Mouse (Mus musculus) B cell, adult 67 days (primary cell): ENCODE data around the gene Ctnnd2. TPM values are rescaled to one million over a fixed set of nuclear protein-coding genes. Genes with fewer than 3 reads are reported as not detected.

ENCODE experiments used
- total RNA-seq, 2 experiments: library from RNA; stranded (reverse); gene quantifications; 4 replicates each; pipeline ENCODE4 v1.2.4; 2023

Ctnnd2 gene
- under 1 TPM in 1 of 2 experiments, not detected in 1; 0.44 TPM for total RNA-seq

GRCm38 (mm10) chr15:30172391-30173281 is at the start of gene Ctnnd2:
Ctnnd2 (plus strand) TSS chr15:30172593.

